Mouse (Mus musculus) T-helper 17 cell (primary cell): ENCODE data around the gene Cbr2.
"Not testable (repeated sequence)": the region's sequence is repeated elsewhere in the genome, so short reads cannot be mapped to it uniquely, and the experiment has no call there.

Source experiments
- in situ Hi-C, 2 experiments: fragments of 300-600 bp; cut with MboI, MseI; formaldehyde crosslinking; loops; 1 replicate in 1 of 2; 2 replicates in 1 of 2; pipeline ENCODE4 v1.15.1; 2025; ENCODE audit warnings: high pct_unique_total_duplicates in 2 of 2

The Cbr2 gene

DNA sequence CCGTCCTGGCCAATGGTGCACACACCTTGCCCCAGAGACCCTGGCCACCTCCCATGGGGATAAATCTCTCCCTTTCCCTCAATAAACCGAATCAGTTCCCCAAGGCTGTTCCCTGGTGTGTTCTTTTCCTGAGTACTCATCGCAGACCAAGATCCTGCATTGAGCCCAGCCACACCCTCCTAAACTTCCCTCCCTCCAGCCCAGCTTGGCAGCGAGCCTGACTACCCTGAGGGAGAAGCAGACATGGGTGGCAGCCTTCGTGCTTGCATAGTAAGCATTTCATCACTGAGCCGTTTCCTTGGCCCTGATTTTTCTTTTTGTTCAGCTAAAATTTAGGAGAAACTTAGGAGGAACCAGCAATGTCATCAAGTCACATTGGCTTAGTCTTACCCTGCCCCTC is 1.6 kb upstream of the Cbr2 start:
- in situ Hi-C loops: no loop called here

DNA sequence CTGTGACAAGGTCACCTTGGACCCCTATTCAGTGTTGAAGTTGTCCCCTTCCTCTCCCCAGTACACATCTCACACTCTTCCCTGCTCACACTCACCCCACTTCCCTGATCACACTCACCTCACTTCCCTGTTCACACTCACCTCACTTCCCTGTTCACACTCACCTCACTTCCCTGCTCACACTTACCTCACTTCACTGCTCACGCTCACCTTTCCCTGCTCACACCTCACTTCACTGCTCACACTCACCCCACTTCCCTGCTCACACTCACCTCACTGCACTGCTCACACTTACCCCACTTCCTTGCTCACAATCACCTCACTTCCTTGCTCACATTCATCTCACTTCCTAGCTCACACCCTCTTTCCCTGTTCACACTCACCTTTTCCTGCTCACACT is 519 bp downstream of the Cbr2 start:
- in situ Hi-C loops: no loop called here

DNA sequence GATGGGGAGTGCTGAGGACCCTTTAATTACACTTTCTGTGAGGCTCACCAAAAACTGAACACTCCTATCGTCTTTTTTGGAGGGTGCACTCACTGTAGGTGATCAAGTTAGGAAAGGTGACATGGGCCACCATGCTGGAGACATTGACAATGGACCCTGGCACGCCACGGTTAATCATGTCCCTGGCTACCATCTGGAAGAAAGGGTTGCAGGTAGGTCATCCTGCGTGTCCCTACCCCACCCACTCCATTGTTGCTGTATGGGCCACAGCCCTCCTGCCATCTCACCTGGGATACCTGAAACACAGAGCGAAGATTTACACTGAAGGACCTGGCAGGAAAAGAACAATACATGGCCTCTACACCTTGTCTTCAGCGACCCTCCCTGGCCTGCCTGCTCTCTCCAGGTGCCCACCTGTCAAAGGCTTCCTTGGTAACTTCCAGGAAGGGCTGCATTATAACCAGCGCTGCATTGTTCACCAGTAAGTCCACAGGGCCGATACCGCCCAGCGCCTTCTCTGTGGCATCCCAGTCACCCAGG is 1.5 kb downstream of the Cbr2 start:
- in situ Hi-C loops: no loop called here

DNA sequence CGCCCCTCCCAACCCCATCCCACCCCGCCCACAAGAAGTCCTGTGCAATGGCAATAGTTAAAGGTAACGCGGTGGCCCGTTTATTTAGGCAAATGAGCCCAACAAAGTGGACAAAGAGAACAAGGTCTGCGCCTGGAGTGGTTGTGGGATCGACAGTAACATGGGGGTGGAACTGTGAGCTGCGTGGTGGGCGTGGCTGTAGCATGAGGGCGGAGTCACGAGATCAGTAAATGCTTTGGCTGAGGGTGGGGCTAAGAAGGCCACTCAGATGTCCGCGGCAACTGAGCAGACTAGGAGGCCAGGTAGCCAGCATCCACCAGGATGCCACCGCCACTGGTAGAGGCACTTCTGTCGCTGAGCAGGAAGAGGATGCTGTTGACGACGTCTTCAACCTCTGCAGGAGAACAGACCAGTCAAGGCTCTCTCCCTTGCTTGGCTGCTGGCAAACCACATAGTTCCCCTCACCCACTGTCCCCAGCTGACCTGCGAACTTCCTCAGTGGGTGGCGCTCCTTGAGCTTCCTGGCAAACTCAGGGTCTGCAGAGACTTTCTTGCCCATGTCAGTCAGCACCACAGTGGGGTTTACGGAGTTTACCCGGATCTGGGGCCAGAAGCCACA is 2.4 kb downstream of the Cbr2 start:
- in situ Hi-C loops: not testable (repeated sequence)

DNA sequence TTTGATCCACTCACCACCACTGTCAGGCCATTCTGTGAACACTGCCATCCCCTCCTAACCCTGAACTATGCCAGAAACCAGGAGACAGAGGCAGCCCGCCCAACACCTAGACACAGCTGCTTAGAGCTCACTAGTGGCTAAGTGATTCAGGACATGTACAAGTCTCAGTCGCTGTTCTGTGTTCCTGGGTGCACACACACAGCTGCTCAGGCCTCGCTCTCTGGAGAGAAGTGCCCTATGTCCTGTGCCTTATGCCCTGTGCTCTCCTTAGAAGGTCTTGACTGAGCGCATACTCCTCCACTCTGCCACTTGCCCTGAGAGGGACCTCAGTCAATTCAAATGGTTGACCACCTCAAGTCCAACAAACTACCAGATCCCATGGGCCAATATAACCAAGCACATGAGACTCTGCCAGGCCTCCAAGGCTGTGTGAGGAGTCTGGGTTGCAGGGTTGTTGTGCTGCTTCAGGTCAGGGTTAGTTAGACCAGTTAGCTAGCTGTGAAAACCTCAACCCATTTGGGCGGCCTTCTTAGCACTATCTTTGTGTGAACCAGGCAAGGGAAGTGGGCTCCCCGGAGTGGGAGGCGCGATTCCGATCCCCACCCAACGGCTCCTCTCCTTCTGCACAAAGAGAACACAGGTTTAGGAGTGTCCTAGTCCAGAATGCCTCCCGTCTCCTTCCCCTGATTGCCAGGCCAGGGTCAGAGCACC is 3.2 kb downstream of the Cbr2 start:
- in situ Hi-C loops: no loop called here

DNA sequence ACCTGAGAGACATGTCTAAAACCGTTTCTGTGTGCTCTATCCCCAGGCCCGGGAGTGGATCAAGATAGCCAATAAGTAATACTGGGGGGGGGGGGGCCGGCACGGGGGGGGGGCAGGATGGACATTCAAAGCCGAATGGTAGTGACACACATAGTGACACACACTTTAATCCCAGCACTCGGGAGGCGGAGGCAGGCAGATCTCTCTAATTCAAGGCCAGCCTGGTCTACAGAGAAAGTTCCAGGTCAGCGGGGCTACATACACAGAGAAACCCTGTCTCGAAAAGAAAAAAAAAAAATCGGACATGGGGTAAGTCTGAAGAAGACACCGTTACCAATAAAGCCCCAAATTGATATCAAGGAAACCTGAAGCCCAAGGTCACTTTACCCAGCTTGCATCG is 4.3 kb downstream of the Cbr2 start:
- in situ Hi-C loops: no loop called here

DNA sequence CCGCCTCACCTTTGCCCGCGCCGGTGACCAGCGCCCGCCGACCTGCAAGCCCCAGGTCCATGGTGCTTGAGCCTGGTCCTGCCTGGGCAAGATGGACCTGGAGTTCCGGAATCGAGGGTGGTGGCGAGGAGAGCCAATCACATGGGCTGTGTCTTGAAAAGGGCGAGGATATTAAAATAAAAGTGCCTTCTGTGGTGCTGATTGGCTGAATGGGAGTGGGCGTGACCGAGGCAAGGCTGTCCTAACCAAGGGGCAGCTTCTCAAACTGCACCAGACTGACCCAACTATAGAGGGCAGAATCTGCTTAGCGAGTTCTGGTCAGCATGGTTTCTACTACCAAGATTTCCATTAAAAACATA is 4.8 kb downstream of the Cbr2 start, which contains the start of gene Dcxr:
Gene Dcxr (minus strand): TSS at position 113 of the 359 bp plus-strand sequence.
- in situ Hi-C loops: no loop called here

DNA sequence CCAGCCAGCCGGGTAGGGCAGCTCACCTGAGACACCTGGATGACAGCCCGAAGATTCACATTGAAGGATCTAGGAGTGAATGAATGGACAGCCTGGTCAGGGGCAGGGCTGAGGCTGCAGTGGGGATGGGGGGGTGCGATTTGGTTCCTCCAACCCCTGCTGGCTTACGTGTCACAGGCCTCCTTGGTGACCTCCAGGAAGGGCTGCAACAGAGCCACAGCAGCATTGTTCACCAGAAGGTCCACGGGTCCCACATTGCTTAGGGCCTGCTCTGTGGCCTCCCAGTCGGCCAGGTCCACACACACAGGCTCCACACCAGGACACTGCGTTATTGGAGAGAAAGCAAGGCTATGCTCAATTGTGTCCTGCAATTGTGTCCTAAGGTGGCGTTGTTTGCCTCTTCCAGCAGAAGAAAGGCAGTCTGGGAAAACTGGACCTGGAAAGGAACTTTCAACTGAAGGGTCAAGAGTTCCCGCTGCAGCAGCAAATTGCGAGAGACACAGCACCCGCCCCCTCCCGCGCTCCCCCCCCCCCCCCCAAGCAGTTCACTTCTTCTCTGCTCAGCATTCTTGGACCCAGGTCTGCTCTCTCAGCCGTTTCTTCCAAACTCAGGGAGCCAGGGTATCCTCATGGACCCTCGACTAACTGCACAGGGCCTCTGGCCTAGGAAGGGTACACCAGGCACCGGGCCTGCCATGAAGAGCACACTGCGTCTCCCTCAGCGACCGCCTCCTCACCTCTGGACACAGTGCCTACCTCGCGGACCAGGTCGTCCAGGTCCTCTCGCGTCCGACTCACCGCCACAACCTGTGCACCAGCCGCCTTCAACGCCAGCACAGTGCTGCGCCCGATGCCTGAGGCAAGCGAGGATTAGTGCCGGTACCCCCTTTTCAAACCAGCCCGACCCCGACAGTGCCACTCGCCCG is 5.4 kb downstream of the Cbr2 start:
- in situ Hi-C loops: no loop called here

DNA sequence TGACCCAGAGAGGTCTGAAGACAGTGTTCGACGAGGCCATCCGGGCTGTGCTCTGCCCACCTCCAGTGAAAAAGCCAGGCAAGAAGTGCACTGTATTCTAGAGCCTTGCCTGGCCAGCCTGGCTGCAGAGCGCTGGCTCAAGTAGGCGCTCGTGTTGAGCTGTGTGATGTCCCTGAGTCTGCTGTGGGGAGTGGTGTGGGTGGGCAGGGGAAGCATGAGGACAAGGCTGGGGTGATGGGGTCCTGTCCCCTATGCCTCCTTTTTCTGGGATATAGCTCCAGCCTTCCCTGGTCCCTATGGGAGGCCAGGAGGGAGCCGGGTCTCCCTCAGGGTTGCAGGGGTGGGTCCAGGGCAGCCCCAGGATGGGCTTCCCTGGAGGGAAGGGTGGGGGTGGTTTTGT is 8.4 kb downstream of the Cbr2 start:
- in situ Hi-C loops: no loop called here

DNA sequence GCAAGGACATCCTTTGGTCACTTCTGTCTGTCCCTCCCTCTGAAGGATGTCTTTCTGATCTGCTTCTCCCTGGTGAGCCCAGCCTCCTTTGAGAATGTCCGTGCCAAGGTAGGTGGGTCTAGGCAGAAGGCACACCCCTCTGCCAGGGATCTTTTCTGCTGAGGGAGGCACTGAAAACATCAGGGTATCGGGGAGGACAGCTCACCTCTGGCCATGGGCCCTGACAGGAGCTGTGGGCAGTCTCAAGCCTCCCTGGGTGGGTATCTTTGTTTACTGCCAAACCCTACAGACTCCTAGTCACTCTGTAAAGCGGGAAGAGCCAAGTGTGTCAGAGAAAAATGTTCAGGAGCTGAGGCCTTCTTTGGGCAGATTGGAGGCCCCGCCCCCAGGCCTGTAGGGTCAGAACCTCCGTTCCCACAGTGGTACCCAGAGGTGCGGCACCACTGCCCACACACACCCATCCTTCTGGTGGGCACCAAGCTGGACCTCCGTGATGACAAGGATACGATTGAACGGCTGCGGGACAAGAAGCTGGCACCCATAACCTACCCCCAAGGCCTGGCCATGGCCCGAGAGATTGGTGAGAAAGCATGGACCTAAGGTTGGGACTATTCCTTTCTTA is 9.0 kb downstream of the Cbr2 start:
- in situ Hi-C loops: no loop called here

DNA sequence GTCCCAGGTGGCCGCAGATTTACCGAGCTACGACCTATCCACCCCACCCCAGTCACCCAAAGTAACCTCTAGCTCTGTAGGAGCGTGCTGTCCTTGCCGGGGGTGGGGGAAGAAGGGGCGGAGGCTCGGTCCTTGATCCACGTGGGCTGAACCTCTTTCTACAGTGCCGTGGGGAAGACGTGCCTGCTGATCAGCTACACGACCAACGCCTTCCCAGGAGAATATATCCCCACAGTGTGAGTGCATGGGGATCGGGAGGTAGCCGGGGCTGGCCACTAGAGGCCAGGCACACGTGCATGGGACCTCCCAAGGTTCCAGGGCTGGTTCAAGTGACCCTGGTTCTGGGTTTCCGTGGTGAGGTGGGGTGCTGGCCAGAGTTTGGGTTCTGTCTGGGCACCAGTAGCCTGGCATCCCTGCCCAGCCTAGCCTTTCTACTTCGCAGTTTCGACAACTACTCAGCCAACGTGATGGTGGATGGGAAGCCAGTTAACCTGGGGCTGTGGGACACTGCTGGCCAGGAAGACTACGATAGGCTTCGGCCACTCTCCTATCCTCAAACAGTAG is 9.8 kb downstream of the Cbr2 start:
- in situ Hi-C loops: no loop called here

DNA sequence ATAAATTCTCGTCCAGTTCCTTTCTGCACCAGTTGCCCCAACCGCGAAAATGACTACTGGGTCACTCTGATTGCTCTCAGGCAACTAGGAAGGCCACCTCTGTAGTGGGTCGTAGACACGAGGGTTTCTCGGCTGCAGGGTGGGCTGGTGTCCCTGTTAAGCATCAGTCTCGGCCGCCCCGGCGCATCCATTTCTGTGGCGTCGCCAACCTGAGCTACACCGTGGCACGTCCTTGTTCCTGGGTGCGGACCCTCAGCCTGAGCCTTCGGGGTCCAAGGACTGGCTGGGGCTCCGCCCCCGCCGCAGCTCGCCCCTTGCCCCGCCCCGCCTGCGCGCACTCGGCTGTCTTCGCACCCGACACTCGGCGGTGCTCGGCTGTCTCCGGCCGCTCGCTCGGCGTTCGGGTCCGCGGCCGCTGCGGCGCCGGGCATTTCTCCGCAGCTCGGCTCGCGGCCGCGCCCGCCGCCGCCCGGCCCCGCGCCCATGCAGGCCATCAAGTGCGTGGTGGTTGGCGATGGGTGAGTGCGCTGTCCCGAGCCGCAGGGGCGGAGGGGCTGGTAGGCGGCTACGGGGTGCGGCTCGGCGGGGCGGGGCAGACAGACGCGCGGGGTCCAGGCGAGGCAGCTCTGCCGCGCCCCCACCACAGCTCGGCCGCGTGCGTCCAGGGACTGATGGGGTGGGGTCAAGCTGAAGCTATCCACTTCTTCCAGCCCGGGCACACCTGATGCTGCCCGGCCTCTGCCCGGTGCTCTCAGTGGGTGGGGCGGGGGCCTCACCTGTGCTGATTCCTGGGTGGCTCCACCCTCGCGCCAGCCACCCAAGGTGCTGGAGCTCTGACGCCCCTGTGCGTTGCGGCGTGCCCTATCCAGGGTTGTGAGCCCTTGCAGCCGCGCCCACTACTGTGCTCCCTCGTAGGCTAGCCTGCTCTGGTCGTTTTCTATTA is 10.5 kb downstream of the Cbr2 start, which contains the start of gene Rac3:
Gene Rac3 (plus strand): TSS at position 347 of the 943 bp plus-strand sequence.
- in situ Hi-C loops: no loop called here

DNA sequence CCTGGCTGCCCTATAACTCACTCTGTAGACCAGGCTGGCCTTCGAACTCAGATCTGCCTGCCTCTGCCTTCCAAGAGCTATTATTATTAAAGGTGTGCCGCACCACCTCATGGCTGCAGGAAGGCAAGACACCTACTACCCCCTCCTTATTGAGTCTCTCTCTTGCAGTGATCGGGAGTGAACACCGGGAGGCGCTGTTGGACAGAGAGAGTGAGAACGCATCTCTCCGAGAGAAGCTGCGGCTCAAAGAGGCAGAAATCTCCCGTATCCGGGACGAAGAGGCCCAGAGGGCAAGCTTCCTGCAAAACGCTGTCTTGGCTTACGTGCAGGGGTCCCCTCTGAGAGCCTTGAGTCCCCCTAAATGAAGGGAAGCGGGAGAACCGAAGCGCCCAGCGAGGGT is 11.5 kb downstream of the Cbr2 start:
- in situ Hi-C loops: no loop called here

DNA sequence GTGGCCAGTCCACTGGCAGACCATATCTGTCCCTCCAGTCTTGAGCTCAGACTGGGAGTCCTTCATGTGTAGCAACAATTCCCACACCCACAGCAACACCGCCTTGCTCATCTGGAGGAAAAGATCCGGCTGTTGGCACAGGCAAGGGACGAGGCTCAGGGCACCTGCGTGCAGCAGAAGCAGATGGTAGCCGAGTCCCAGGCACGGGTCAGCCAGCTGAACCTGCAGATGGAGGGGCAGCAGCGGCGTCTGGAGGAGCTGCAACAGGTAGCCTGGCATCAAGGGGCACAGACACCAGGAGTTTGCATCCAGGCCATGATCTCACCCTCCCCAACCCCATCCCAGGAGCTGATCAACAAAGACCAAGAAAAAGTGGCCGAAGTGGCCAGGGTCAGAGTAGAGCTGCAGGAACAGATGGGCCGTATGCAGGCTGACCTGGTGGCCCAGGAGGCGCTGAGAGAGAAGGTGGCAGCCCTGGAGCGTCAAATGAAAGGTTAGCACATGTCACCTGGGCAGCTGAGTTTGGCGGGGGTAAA is 12.0 kb downstream of the Cbr2 start:
- in situ Hi-C loops: loop anchor here (5.0 kb wide), 1 partner anchor 57 kb away; no protein-coding TSS in a partner anchor

DNA sequence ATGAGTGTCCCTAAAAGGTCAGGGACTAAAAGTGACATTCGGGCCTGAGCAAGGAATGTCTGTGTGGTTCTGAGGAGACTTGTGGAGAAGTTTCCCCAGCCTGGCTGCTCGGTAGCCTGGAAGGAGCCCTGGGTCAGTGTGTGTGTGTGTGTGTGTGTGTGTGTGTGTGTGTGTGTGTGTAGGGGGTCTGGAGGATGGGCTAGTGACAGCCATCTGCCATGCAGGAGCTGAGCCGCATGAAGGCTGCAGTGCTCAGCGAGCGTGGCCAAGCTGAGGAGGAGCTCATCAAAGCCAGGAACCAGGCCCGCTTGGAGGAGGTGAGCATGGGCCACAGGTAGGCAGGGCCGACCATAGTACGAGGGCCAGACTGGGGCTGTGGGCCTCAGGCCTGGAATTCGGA is 12.7 kb downstream of the Cbr2 start:
- in situ Hi-C loops: loop anchor here (5.0 kb wide), 1 partner anchor 58 kb away; no protein-coding TSS in a partner anchor

DNA sequence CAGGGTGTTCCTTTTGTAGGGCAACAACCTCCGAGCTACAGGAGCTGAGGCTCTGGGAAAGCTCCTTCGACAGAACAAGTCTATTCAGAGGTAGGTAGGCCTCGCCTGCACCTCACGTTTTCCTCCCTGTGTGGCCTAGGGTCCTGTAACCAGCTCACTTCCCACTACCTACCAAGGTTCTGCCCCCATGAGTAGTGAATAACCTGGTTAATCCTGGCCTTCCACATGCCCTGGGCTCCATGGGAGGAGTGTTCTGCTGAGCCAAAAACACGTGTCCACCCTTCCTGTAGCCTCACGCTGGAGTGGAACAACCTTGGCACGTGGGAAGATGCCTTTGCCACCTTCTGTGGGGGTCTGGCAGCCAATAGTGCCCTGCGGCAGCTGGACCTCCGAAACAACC is 16.8 kb downstream of the Cbr2 start:
- in situ Hi-C loops: loop anchor here (5.0 kb wide), 1 partner anchor 62 kb away; no protein-coding TSS in a partner anchor

DNA sequence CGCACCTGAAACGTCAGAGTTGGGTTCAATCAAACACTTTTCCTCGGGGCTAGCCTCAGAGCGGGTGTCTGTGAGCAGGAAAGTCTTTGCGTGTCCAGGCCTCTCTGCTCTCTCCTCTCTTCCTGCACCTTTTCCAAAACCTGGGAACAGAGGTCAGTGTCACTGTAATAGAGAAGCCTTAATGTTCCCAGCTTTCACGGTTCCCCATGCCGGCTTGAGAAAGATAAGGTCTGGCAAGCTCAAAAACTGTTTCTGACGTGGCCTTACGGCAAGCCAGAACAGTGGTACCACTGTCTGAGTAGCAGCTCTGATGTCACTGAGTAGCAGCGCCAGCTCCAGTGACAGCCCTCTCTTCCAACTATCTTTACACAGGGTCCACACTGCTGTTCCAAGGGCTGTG is 17.4 kb downstream of the Cbr2 start:
- in situ Hi-C loops: loop anchor here in 1 of 2 experiments (5.0 kb wide), 1 partner anchor 87 kb away; the partner anchor contains the start of gene Sirt7

DNA sequence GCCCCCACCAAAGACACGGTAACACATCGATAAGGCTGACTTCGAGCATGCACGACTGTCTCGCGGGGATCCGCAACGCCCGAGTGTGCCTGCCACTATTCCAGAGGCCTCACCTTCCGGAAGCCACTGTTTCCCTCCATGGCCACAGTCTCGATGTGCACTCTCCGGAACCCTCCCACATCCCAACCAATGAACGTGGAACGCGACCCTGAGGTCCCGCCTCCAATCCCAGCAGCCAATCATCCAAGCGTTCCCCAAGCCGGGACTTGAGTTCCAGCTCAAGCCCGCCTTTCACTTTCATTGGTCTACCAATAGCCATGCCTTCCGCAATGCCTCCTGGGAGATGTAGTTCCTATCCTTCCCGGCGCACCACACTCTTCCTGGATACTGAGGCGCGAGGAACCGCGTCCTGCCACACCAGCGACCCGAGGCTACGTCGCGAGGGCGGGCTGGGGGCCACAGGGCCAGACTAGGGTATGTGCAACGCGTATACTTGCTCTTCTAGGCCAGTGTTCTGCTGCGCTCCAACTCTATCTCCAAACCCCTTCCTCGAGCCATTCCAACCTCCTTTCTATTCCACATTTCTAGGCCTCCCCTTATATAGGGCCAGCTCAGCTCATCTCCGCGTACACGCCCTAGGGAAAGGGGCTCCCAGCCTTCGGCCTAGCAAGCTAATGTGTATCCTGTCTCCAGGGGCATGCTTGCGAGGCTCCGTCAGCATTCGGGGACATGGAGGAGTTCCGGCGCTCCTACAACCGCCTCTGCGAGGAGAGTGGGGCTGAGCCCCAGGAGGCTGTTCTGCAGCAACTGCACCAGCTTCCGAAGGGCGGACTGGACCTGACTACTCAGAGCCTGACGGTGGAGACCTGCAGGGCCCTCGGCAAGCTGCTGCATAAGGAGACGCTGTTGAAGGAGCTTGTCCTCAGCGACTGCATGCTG is 18.1 kb downstream of the Cbr2 start, which contains the start of the genes Cenpx and Lrrc45:
Gene Cenpx (minus strand): TSS at position 159 of the 939 bp plus-strand sequence.
Gene Lrrc45 (plus strand): TSS at position 346 of the 939 bp plus-strand sequence.
- in situ Hi-C loops: loop anchor here in 1 of 2 experiments (5.0 kb wide), 1 partner anchor 87 kb away; the partner anchor contains the start of gene Sirt7
